Mouse (Mus musculus): ENCODE data around the gene Fkbp1a. TPM values are rescaled to one million over a fixed set of nuclear protein-coding genes. Genes with fewer than 3 reads are reported as not detected.

Fkbp1a gene
- total and polyA plus RNA-seq, 2 experiments from 2014 or later: 79.2 to 598 TPM

GRCm38 (mm10) chr2:151529169-151529568, 13.1 kb upstream of the Fkbp1a start:
- H3K4me3 ChIP-seq (ENCODE audit: low read depth, low read length): no peak overlapping the region

GRCm38 (mm10) chr2:151530378-151531230, 11.7 kb upstream of the Fkbp1a start:
- no peaks in the 10 kb centered on the region for H3K4me1 ChIP-seq (ENCODE audit: insufficient read depth, low read length)
- H3K27me3 ChIP-seq (ENCODE audit: insufficient read depth, low read length): no peaks in the 10 kb centered on the region
- no peak overlapping the region for H3K9ac ChIP-seq (replicated peaks; ENCODE audit: low read length, poor library complexity, severe bottlenecking)
- no peak overlapping the region for H3K4me3 ChIP-seq (ENCODE audit: low read depth, low read length)
- H3K36me3 ChIP-seq (ENCODE audit: insufficient read depth, low read length): peaks cover 7% of the 10 kb centered on the region; the same call in 1 of the 2 replicates
- WGBS: 57% methylated on average over 8 of the region's 8 CpGs
- DNase-seq (ENCODE audit: low spot score) (no peak), ATAC-seq (ENCODE audit: low FRiP score) (no peak)
- no peak for TF ChIP-seq CTCF (IDR thresholded peaks at IDR 0.05)
- H3K27ac ChIP-seq (ENCODE audit: low read depth, low read length): no peak overlapping the region
- H3K4me2 ChIP-seq (ENCODE audit: low read depth, low read length, poor library complexity, severe bottlenecking): no peak overlapping the region
- H3K9me3 ChIP-seq (ENCODE audit: low read length): no peaks in the 10 kb centered on the region

More at GRCm38 (mm10) chr2:151529169-151529568, 13.1 kb upstream of the Fkbp1a start:
- no peak for DNase-seq (ENCODE audit: low spot score)
- ATAC-seq (ENCODE audit: low FRiP score): 0 out of 2 replicates have a peak, but pooled peaks have one; percentile 26
- H3K4me2 ChIP-seq (ENCODE audit: low read depth, low read length, poor library complexity, severe bottlenecking): no peak overlapping the region
- H3K9ac ChIP-seq (replicated peaks; ENCODE audit: low read length, poor library complexity, severe bottlenecking): no peak overlapping the region
- H3K27me3 ChIP-seq (ENCODE audit: insufficient read depth, low read length): no peaks in the 10 kb centered on the region
- no peaks in the 10 kb centered on the region for H3K4me1 ChIP-seq (ENCODE audit: insufficient read depth, low read length)
- no peak overlapping the region for H3K27ac ChIP-seq (ENCODE audit: low read depth, low read length)
- H3K9me3 ChIP-seq (ENCODE audit: low read length): no peaks in the 10 kb centered on the region
- peaks cover 7% of the 10 kb centered on the region; the same call in 1 of the 2 replicates for H3K36me3 ChIP-seq (ENCODE audit: insufficient read depth, low read length)
- TF ChIP-seq CTCF (IDR thresholded peaks at IDR 0.05): no peak

- H3K4me2 ChIP-seq (ENCODE audit: low read depth, low read length, poor library complexity, severe bottlenecking): no peak overlapping the region
- H3K36me3 ChIP-seq (ENCODE audit: insufficient read depth, low read length): no peaks in the 10 kb centered on the region
- no peaks in the 10 kb centered on the region for H3K4me1 ChIP-seq (ENCODE audit: insufficient read depth, low read length)
- ATAC-seq (ENCODE audit: low FRiP score): no peak
- DNase-seq (ENCODE audit: low spot score): no peak
- H3K9ac ChIP-seq (replicated peaks; ENCODE audit: low read length, poor library complexity, severe bottlenecking): no peak overlapping the region
- TF ChIP-seq CTCF (IDR thresholded peaks at IDR 0.05): no peak
- H3K27me3 ChIP-seq (ENCODE audit: insufficient read depth, low read length): no peaks in the 10 kb centered on the region
- 91% methylated on average over 5 of the region's 6 CpGs for WGBS
- H3K4me3 ChIP-seq (ENCODE audit: low read depth, low read length): no peak overlapping the region
- H3K27ac ChIP-seq (ENCODE audit: low read depth, low read length): no peak overlapping the region
- H3K9me3 ChIP-seq (ENCODE audit: low read length): no peaks in the 10 kb centered on the region
Measured at GRCm38 (mm10) chr2:151533632-151534031, 8.7 kb upstream of the Fkbp1a start.

GRCm38 (mm10) chr2:151535961-151536617, 6.2 kb upstream of the Fkbp1a start:
- no peak for TF ChIP-seq CTCF (IDR thresholded peaks at IDR 0.05)
- no peak overlapping the region for H3K4me2 ChIP-seq (ENCODE audit: low read depth, low read length, poor library complexity, severe bottlenecking)
- H3K4me1 ChIP-seq (ENCODE audit: insufficient read depth, low read length): no peaks in the 10 kb centered on the region
- DNase-seq (ENCODE audit: low spot score): peak; percentile 15
- H3K27me3 ChIP-seq (ENCODE audit: insufficient read depth, low read length): no peaks in the 10 kb centered on the region
- 10% methylated on average over 1 of the region's 1 CpGs for WGBS
- no peak overlapping the region for H3K4me3 ChIP-seq (ENCODE audit: low read depth, low read length)
- no peaks in the 10 kb centered on the region for H3K36me3 ChIP-seq (ENCODE audit: insufficient read depth, low read length)
- no peak for ATAC-seq (ENCODE audit: low FRiP score)
- H3K9me3 ChIP-seq (ENCODE audit: low read length): no peaks in the 10 kb centered on the region
- no peak overlapping the region for H3K9ac ChIP-seq (replicated peaks; ENCODE audit: low read length, poor library complexity, severe bottlenecking)
- no peak overlapping the region for H3K27ac ChIP-seq (ENCODE audit: low read depth, low read length)

- 77% methylated on average over 5 of the region's 5 CpGs for WGBS
- H3K9me3 ChIP-seq (ENCODE audit: low read length): no peaks in the 10 kb centered on the region
- no peak overlapping the region for H3K4me3 ChIP-seq (ENCODE audit: low read depth, low read length)
- H3K27me3 ChIP-seq (ENCODE audit: insufficient read depth, low read length): no peaks in the 10 kb centered on the region
- H3K36me3 ChIP-seq (ENCODE audit: insufficient read depth, low read length): no peaks in the 10 kb centered on the region
- H3K4me1 ChIP-seq (ENCODE audit: insufficient read depth, low read length): peaks cover 3% of the 10 kb centered on the region; the same call in 1 of the 2 replicates
- no peak for ATAC-seq (ENCODE audit: low FRiP score)
- H3K9ac ChIP-seq (replicated peaks; ENCODE audit: low read length, poor library complexity, severe bottlenecking): no peak overlapping the region
- TF ChIP-seq CTCF (IDR thresholded peaks at IDR 0.05): no peak
- no peak overlapping the region for H3K27ac ChIP-seq (ENCODE audit: low read depth, low read length)
- peak; percentile 41 for DNase-seq (ENCODE audit: low spot score)
- no peak overlapping the region for H3K4me2 ChIP-seq (ENCODE audit: low read depth, low read length, poor library complexity, severe bottlenecking)
Measured at GRCm38 (mm10) chr2:151536618-151536974, 5.7 kb upstream of the Fkbp1a start.

- TF ChIP-seq CTCF (IDR thresholded peaks at IDR 0.05): no peak
- no peak overlapping the region for H3K4me2 ChIP-seq (ENCODE audit: low read depth, low read length, poor library complexity, severe bottlenecking)
- no peaks in the 10 kb centered on the region for H3K9me3 ChIP-seq (ENCODE audit: low read length)
- WGBS: 68% methylated on average over 4 of the region's 4 CpGs
- no peak overlapping the region for H3K4me3 ChIP-seq (ENCODE audit: low read depth, low read length)
- no peak overlapping the region for H3K9ac ChIP-seq (replicated peaks; ENCODE audit: low read length, poor library complexity, severe bottlenecking)
- H3K36me3 ChIP-seq (ENCODE audit: insufficient read depth, low read length): no peaks in the 10 kb centered on the region
- ATAC-seq (ENCODE audit: low FRiP score) (no peak), DNase-seq (ENCODE audit: low spot score) (no peak)
- H3K27me3 ChIP-seq (ENCODE audit: insufficient read depth, low read length): no peaks in the 10 kb centered on the region
- H3K27ac ChIP-seq (ENCODE audit: low read depth, low read length): no peak overlapping the region
- peaks cover 6% of the 10 kb centered on the region; the same call in 1 of the 2 replicates for H3K4me1 ChIP-seq (ENCODE audit: insufficient read depth, low read length)
Measured at GRCm38 (mm10) chr2:151538646-151539045, 3.6 kb upstream of the Fkbp1a start.

Data from midbrain, postnatal 0 days (tissue).